Mouse (Mus musculus) testis, adult 2 months (tissue): ENCODE measurements around the gene Col8a1. TPM values are rescaled to one million over a fixed set of nuclear protein-coding genes. Genes with fewer than 3 reads are reported as not detected.

Source experiments
- H3K27ac ChIP-seq: fragments of 200-500 bp; 2 replicates; pipeline ENCODE4 v1.5.1; 2012; ENCODE audit warnings: low read depth, low read length; ENCODE audit not compliant: control insufficient read depth, insufficient read depth
- H3K27me3 ChIP-seq: fragments of 200-500 bp; 2 replicates; pipeline ENCODE4 v1.6.1; 2012; ENCODE audit warnings: mild to moderate bottlenecking, low read length, moderate library complexity; ENCODE audit not compliant: control insufficient read depth, insufficient read depth
- H3K36me3 ChIP-seq: fragments of 200-500 bp; 2 replicates; pipeline ENCODE4 v1.6.1; 2012; ENCODE audit warnings: mild to moderate bottlenecking, low read length; ENCODE audit not compliant: control insufficient read depth, insufficient read depth
- H3K4me1 ChIP-seq: fragments of 200-500 bp; 2 replicates; pipeline ENCODE4 v1.6.1; 2012; ENCODE audit warnings: low read length; ENCODE audit not compliant: control insufficient read depth, insufficient read depth
- H3K4me3 ChIP-seq: fragments of 200-500 bp; 2 replicates; pipeline ENCODE4 v1.5.1; 2012; ENCODE audit warnings: low read depth, mild to moderate bottlenecking, low read length, moderate library complexity, mixed read lengths; ENCODE audit not compliant: control insufficient read depth
- CTCF ChIP-seq: fragments of 200-500 bp; IDR thresholded peaks from 2 replicates; pipeline ENCODE4 v1.5.1; 2012; ENCODE audit warnings: low read depth, mild to moderate bottlenecking, inconsistent platforms, low read length, moderate library complexity; ENCODE audit not compliant: control insufficient read depth, insufficient read depth, insufficient replicate concordance
- POLR2A ChIP-seq: fragments of 200-500 bp; IDR thresholded peaks from 2 replicates; pipeline ENCODE4 v1.6.1; 2012; ENCODE audit warnings: low read depth, mild to moderate bottlenecking, inconsistent platforms, low read length, moderate library complexity; ENCODE audit not compliant: control insufficient read depth
- polyA plus RNA-seq: library from polyadenylated mRNA; depleted of rRNA; stranded (reverse); fragments of >200 nt; gene quantifications from 2 replicates; pipeline ENCODE4 v1.2.3, GENCODE M21; 2012

The Col8a1 gene
- polyA plus RNA-seq, 1 experiment, result 0.58 TPM

GRCm38 (mm10) chr16:57611768-57612167 lies 142.8 kb downstream of the Col8a1 start:
- peak; percentile 14; the same call in 1 of the 2 replicates for TF ChIP-seq CTCF
- TF ChIP-seq POLR2A, result no peak
- no peaks in the 10 kb centered on the region for H3K36me3 ChIP-seq
- H3K4me1 ChIP-seq, result peaks cover 2% of the 10 kb centered on the region; the same call in 1 of the 2 replicates
- H3K27ac ChIP-seq, result no peak overlapping the region
- no peak overlapping the region for H3K4me3 ChIP-seq
- no peaks in the 10 kb centered on the region for H3K27me3 ChIP-seq

GRCm38 (mm10) chr16:57606444-57607227 lies 147.9 kb downstream of the Col8a1 start, which contains the start of gene Cmss1:
Cmss1 (minus strand) TSS chr16:57606864.
- no peaks in the 10 kb centered on the region for H3K27me3 ChIP-seq
- H3K27ac ChIP-seq, result peak within 1 kb of the TSS; percentile 67
- H3K36me3 ChIP-seq, result no peaks in the 10 kb centered on the region
- peak within 1 kb of the TSS; percentile 87 for H3K4me3 ChIP-seq
- H3K4me1 ChIP-seq, result peaks cover 2% of the 10 kb centered on the region; the same call in 1 of the 2 replicates
- TF ChIP-seq POLR2A, result peak; percentile 85
- TF ChIP-seq CTCF, result no peak

DNA sequence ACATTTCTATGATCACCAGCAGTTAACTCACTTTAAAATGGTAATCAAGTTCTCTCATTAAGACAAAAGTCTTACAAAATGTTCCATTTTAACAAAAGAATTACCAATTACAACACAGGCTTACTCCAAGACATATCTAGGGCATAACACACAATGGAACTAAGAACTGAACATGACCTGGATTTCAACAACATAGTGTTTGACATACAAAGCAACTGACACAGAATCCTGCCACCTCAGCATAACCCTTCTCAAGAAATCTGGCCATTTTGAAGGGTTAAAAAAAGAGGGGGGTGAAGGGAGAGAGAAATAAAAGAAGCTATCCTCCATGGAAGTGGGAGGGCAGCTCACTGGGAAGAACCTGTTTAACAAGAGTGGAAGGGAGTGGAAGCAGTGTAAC lies 153.5 kb downstream of the Col8a1 start:
- no peak for TF ChIP-seq POLR2A
- TF ChIP-seq CTCF, result no peak
- Histone ChIP-seq H3K4me1 (no peaks in the 10 kb centered on the region), H3K36me3 (no peaks in the 10 kb centered on the region), H3K4me3 (no peak overlapping the region), H3K27me3 (no peaks in the 10 kb centered on the region), H3K27ac (no peak overlapping the region)

- Histone ChIP-seq H3K27me3 (no peaks in the 10 kb centered on the region), H3K36me3 (no peaks in the 10 kb centered on the region), H3K4me1 (no peaks in the 10 kb centered on the region), H3K27ac (no peak overlapping the region), H3K4me3 (no peak overlapping the region)
- TF ChIP-seq CTCF (no peak), POLR2A (no peak)
These were observed 157.1 kb downstream of the Col8a1 start for GRCm38 (mm10) chr16:57597295-57597957.

GRCm38 (mm10) chr16:57593422-57594157 lies 160.9 kb downstream of the Col8a1 start:
- Histone ChIP-seq H3K27me3 (no peaks in the 10 kb centered on the region), H3K36me3 (no peaks in the 10 kb centered on the region), H3K27ac (no peak overlapping the region), H3K4me1 (no peaks in the 10 kb centered on the region), H3K4me3 (no peak overlapping the region)
- TF ChIP-seq CTCF, result no peak
- TF ChIP-seq POLR2A, result no peak

DNA sequence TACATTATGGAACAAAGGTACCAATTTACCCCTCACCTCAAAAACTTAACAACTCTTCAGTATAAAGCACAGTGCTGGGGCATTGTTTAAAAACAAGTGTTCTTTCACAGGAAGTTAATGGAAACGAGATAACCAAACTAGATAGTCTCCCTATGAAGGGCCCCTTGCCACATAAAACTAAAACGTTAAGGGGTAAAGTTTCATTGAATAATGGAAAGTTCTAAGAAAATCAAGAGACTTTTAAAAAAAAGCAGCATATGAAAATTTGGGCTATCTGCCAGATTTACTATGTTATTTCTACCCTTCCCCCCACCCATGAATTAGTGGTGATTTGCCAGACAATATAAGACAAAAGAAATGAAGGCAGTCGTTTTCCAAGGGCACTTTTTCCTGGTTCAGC lies 169.3 kb downstream of the Col8a1 start:
- no peaks in the 10 kb centered on the region for H3K4me1 ChIP-seq
- TF ChIP-seq POLR2A (no peak), CTCF (no peak)
- H3K4me3 ChIP-seq, result no peak overlapping the region
- no peaks in the 10 kb centered on the region for H3K27me3 ChIP-seq
- H3K27ac ChIP-seq, result no peak overlapping the region
- no peaks in the 10 kb centered on the region for H3K36me3 ChIP-seq

GRCm38 (mm10) chr16:57582008-57582407 lies 172.5 kb downstream of the Col8a1 start:
- Histone ChIP-seq H3K4me3 (no peak overlapping the region), H3K27me3 (no peaks in the 10 kb centered on the region), H3K36me3 (no peaks in the 10 kb centered on the region), H3K27ac (no peak overlapping the region), H3K4me1 (no peaks in the 10 kb centered on the region)
- TF ChIP-seq POLR2A, result no peak
